Mouse (Mus musculus) hindbrain, embryonic 13.5 days (tissue): ENCODE results near the gene Sh3pxd2a. TPM values are rescaled to one million over a fixed set of nuclear protein-coding genes. Genes with fewer than 3 reads are reported as not detected.
A peak's percentile ranks its signal among the peaks of the same experiment; 100 is the strongest.

Source experiments
- ATAC-seq: fragments of 200-750 bp; cut with Nextera tagmentation; 2 replicates; pipeline ENCODE4 v1.8.0; 2017; ENCODE audit warnings: moderate TSS enrichment; ENCODE audit not compliant: low FRiP score
- H3K27ac ChIP-seq: fragments of 300-500 bp; sonication (generic); 2 replicates; pipeline ENCODE4 v1.5.1; 2015; ENCODE audit warnings: inconsistent platforms, mild to moderate bottlenecking, moderate library complexity
- H3K27me3 ChIP-seq: fragments of 300-500 bp; sonication (generic); 2 replicates; pipeline ENCODE4 v1.6.1; 2015; ENCODE audit warnings: mild to moderate bottlenecking, inconsistent platforms
- H3K36me3 ChIP-seq: fragments of 300-500 bp; sonication (generic); 2 replicates; pipeline ENCODE4 v1.6.1; 2015; ENCODE audit warnings: mild to moderate bottlenecking, inconsistent platforms
- H3K4me1 ChIP-seq: fragments of 300-500 bp; sonication (generic); replicated peaks from 2 replicates; pipeline ENCODE4 v1.6.1; 2015; ENCODE audit warnings: inconsistent platforms
- H3K4me2 ChIP-seq: fragments of 300-500 bp; sonication (generic); 2 replicates; pipeline ENCODE4 v1.6.1; 2015; ENCODE audit warnings: inconsistent platforms, mild to moderate bottlenecking, moderate library complexity
- H3K4me3 ChIP-seq: fragments of 300-500 bp; sonication (generic); 2 replicates; pipeline ENCODE4 v1.5.1; 2015; ENCODE audit warnings: mild to moderate bottlenecking, inconsistent platforms
- H3K9ac ChIP-seq: fragments of 300-500 bp; sonication (generic); 2 replicates; pipeline ENCODE4 v1.6.1; 2015; ENCODE audit warnings: mild to moderate bottlenecking, inconsistent platforms
- H3K9me3 ChIP-seq: fragments of 300-500 bp; sonication (generic); 2 replicates; pipeline ENCODE4 v1.6.1; 2016; ENCODE audit warnings: inconsistent platforms
- WGBS: fragments of 180-500 bp; shearing (Covaris S2); methylation state at CpG from one replicate; pipeline ENCODE4 v1.1.7; 2015; 5-methylcytosine and 5-hydroxymethylcytosine counted together
- polyA plus RNA-seq: library from polyadenylated mRNA; unstranded; fragments of >200 nt; fragmentation: Nextera tagmentation; extraction: Ambion mirVana; gene quantifications from 2 replicates; pipeline ENCODE4 v1.2.1, GENCODE M21; 2015

The Sh3pxd2a gene
- polyA plus RNA-seq, 1 experiment from 2014 or later, result 2.1 TPM

DNA sequence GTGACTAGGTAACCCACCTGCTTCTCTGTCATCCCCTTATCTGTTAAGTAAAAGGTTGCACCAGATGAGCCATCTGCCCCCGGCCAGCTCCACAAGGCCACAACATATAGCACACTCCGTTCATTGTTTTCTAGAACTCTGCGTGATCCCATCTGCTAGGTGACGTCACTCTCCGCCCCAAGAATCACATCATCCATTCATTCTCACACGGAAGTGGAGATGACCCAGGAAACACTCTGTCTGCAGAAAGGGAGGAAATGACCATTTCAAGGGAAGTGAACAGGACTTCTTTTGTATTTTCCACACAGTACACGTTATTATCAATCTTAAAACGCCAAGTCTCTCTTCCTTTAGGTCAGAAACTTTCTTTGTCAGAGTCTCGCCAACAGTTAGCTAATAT is 2.8 kb downstream of the Sh3pxd2a start:
- H3K27ac ChIP-seq, result no peak overlapping the region
- H3K4me2 ChIP-seq, result no peak overlapping the region
- no peaks in the 10 kb centered on the region for H3K27me3 ChIP-seq
- H3K4me1 ChIP-seq, result peaks cover 68% of the 10 kb centered on the region
- no peaks in the 10 kb centered on the region for H3K36me3 ChIP-seq
- 0 out of 2 replicates have a peak overlapping the region, but pooled peaks have one; percentile 5 for H3K9ac ChIP-seq
- H3K4me3 ChIP-seq, result no peak overlapping the region
- H3K9me3 ChIP-seq, result no peaks in the 10 kb centered on the region
- ATAC-seq, result no peak
- WGBS, result 74% methylated on average over 9 of the region's 9 CpGs

GRCm38 (mm10) chr19:47460120-47460960 is 3.9 kb downstream of the Sh3pxd2a start:
- Histone ChIP-seq H3K27ac (peak overlapping the region; percentile 72), H3K36me3 (no peaks in the 10 kb centered on the region), H3K9me3 (no peaks in the 10 kb centered on the region), H3K4me3 (no peak overlapping the region), H3K9ac (0 out of 2 replicates have a peak overlapping the region, but pooled peaks have one; percentile 8), H3K4me1 (peaks cover 72% of the 10 kb centered on the region), H3K4me2 (peak overlapping the region; percentile 10; the same call in 1 of the 2 replicates), H3K27me3 (no peaks in the 10 kb centered on the region)
- 66% methylated on average over 19 of the region's 19 CpGs for WGBS
- no peak for ATAC-seq

DNA sequence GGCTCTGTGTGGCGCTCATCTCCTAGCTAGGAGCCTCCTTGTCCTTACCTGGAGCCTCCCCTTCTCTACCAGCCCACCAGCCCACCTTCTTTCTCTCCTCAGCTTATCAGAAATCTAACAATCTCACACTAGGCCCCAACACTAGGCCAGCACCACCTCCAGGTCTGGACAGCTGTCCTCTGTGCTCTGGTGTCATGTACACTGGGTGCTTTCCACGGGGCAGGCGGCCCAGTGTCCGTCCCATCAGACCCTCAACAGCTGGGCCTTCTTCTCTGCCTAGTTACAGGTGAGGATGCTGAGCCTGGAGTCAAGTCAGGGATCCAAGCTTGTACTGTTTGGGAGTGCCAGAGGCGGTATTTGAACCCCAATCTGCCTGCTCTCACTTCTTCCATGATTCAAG is 5.0 kb downstream of the Sh3pxd2a start:
- Histone ChIP-seq H3K9me3 (no peaks in the 10 kb centered on the region), H3K27ac (no peak overlapping the region)
- WGBS, result 89% methylated on average over 5 of the region's 5 CpGs

DNA sequence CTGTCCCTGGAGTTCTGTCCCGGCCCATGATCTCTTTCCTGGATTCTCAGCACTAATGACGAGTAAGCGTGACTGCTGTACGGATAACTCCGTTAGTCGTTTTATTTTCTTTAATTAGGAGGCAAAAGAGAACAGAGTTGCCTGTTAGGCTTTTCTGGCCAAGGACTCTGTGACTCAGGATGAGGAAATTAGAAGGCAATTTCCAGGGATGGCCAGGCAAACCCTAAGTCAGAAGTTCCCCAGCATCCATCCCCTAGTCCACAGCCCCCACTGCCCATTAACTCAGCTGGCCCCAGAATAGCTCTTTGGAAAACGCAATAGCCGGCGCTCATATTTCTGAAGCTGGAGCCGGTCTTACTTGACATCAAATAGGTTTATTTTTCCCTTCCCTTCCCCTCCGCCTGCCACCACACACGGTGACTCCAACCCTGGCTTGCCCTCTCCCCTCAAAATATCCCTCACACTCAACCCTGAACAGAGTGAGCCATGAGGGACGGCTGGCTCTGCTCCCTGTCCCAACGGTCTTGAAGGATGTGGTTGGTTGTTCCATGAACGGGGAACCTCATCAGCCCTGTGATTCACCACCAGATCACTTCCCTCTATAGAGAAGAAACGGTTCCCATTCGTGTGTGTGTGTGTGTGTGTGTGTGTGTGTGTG is 5.6 kb downstream of the Sh3pxd2a start:
- no peak overlapping the region for H3K4me3 ChIP-seq
- H3K27me3 ChIP-seq, result 0 out of 2 replicates have a peak, but pooled peaks cover 4% of the 10 kb centered on the region
- WGBS, result 71% methylated on average over 17 of the region's 17 CpGs
- ATAC-seq, result no peak
- H3K4me2 ChIP-seq, result no peak overlapping the region
- 0 out of 2 replicates have a peak overlapping the region, but pooled peaks have one; percentile 10 for H3K9ac ChIP-seq
- no peaks in the 10 kb centered on the region for H3K36me3 ChIP-seq
- H3K9me3 ChIP-seq, result no peaks in the 10 kb centered on the region
- H3K27ac ChIP-seq, result no peak overlapping the region; the same call in 1 of the 2 replicates
- H3K4me1 ChIP-seq, result peaks cover 81% of the 10 kb centered on the region

More for the DNA sequence above, 5.0 kb downstream of the Sh3pxd2a start:
- Histone ChIP-seq H3K27me3 (0 out of 2 replicates have a peak, but pooled peaks cover 4% of the 10 kb centered on the region), H3K9ac (no peak overlapping the region), H3K4me3 (no peak overlapping the region), H3K4me2 (no peak overlapping the region), H3K4me1 (peaks cover 75% of the 10 kb centered on the region), H3K36me3 (no peaks in the 10 kb centered on the region)
- ATAC-seq, result no peak

DNA sequence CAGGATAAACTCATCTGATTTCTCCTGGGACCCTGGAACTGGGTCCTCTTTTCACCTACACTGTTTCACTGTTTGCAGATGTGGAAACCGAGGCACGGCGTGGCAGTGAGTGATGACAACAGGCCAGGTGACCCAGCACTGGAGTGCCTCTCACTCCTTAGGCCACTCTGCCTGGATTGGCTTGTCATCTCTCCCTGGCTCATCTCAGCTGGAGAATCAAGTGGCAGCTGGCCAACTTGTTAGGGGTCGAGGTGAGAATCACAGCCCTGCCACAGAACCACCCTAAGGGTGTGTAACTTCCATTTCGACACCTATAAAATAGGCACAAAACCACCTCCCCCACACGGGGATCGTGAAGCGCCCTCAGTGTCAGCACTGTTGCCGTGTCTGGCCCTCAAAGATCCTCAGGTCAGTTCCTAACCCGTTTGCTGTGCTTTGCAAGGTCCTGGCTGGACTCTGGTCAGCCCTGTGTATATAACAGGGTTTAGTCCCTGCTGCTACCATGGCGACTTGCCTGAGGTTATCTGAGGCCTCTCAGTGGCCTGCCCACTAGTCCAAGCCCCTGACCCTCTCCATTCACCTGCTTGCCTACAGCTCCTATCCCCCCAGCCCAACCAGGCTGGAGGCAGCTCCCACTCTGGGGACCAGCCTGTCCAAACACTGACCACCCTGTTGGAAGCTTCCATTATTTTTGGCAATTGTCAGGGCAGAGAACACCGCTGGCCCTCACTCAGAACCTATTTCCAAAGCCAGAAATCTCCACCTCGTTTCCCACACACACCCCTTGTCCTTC is 6.3 kb downstream of the Sh3pxd2a start:
- WGBS, result 66% methylated on average over 13 of the region's 13 CpGs
- Histone ChIP-seq H3K9me3 (no peaks in the 10 kb centered on the region), H3K9ac (0 out of 2 replicates have a peak overlapping the region, but pooled peaks have one; percentile 10), H3K27me3 (0 out of 2 replicates have a peak, but pooled peaks cover 4% of the 10 kb centered on the region), H3K4me1 (peaks cover 77% of the 10 kb centered on the region), H3K27ac (no peak overlapping the region), H3K36me3 (no peaks in the 10 kb centered on the region), H3K4me2 (no peak overlapping the region), H3K4me3 (no peak overlapping the region)
- ATAC-seq, result no peak

DNA sequence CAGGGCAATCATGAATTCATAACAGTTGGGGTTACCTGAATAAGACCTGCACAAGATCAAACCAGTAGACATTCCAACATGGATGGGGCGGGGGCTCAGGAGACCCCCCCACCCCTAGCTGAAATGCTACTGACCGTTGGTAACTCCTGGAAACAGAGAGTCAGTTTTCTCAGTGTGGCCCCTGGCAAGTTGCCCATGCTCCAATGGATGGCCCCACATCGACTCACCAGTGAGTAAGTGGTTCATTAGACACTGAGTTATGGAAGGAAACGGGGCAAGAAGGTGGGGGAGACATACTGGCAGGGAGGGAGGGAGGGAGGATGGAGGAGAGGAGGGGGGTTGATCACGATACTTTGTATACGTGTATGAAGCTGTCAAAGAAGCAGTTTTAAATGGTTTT is 8.2 kb downstream of the Sh3pxd2a start:
- no peak overlapping the region for H3K4me2 ChIP-seq
- H3K27me3 ChIP-seq, result 0 out of 2 replicates have a peak, but pooled peaks cover 4% of the 10 kb centered on the region
- no peaks in the 10 kb centered on the region for H3K9me3 ChIP-seq
- 62% methylated on average over 6 of the region's 6 CpGs for WGBS
- no peak overlapping the region for H3K27ac ChIP-seq
- no peak overlapping the region for H3K4me3 ChIP-seq
- H3K36me3 ChIP-seq, result no peaks in the 10 kb centered on the region
- peaks cover 65% of the 10 kb centered on the region for H3K4me1 ChIP-seq
- ATAC-seq, result no peak
- H3K9ac ChIP-seq, result no peak overlapping the region

DNA sequence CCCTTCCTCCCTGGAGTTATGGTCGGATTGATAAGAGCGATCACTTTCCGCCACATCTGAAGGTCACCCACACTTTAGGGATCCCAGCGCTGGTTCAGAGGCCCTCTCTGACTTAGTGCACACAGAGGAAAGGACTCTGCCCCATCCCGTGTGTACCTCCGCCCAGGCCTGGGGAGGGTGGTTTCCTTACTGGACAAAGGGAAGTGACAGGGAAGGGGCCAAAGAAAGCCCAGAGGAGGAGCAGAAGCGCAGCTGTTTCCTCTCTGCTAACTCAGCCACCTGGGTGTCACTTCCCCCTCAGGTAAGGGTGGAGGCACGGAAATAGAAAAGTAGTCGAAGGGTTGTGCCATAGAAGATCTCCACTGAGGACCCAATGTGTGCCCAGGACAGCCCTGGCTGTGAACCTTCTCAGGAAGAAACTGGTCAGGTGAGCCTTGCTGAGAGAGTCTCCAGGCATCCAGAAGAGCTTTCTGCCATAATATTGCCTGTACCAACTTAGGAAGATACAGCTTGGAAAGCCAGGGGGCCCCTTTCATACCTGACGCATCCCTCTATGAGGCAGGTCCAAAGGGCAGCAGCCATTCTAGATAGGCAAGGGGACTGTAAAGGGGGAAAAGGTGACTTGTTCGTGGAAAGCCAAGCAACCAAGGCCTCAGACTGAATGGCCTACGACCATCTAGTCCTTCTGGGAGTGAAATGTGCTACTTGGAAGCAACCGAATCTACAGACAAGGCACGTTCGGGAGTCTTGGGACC is 9.0 kb downstream of the Sh3pxd2a start:
- Histone ChIP-seq H3K9me3 (no peaks in the 10 kb centered on the region), H3K9ac (no peak overlapping the region), H3K4me2 (no peak overlapping the region), H3K27me3 (0 out of 2 replicates have a peak, but pooled peaks cover 4% of the 10 kb centered on the region), H3K4me3 (no peak overlapping the region), H3K36me3 (no peaks in the 10 kb centered on the region), H3K4me1 (peaks cover 65% of the 10 kb centered on the region), H3K27ac (no peak overlapping the region)
- 87% methylated on average over 15 of the region's 15 CpGs for WGBS
- ATAC-seq, result no peak

DNA sequence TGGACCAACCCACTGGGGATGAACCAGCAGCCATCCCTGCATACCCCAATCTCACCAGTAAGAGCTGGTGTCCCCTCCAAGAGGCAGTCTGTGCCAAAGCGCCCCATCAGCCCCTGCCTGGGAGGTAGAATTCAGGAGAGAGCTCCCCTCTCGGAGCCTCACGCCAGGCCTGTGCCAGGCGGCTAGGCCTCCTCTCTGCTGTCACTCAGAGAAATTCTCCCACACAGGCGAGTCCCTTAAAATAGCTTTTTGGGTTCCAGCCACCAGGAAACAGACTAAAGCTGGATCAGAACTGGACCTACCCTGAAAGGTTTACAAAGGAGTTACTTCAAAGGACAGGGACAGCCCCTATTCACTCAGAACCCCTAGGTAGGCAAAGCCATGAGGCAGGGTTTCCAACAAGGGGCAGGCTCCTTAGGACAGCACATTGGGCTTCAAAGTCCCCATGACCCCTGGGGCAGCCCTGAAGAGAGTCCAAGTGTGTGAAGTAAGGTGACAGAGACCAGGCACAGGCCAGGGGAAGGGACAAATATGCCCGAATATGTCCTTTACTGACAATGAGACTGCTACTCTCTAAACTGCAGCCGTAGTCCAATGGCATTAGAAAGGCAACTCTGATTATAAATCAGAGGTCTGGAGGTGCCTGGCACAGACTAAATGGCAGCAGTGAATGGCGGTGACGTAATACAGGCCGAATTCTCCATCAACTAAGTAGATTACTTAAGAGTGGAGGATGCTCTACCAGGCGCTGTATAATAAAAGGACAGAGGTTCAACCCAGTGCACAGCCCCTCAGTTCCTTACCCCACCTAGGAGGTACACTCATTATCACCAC is 9.8 kb downstream of the Sh3pxd2a start:
- H3K4me1 ChIP-seq, result peaks cover 58% of the 10 kb centered on the region
- no peaks in the 10 kb centered on the region for H3K36me3 ChIP-seq
- whole genome bisulfite sequencing, result 70% methylated on average over 11 of the region's 11 CpGs
- no peak overlapping the region for H3K4me3 ChIP-seq
- H3K9me3 ChIP-seq, result no peaks in the 10 kb centered on the region
- H3K27me3 ChIP-seq, result 0 out of 2 replicates have a peak, but pooled peaks cover 4% of the 10 kb centered on the region
- H3K9ac ChIP-seq, result 0 out of 2 replicates have a peak overlapping the region, but pooled peaks have one; percentile 19
- H3K4me2 ChIP-seq, result no peak overlapping the region
- ATAC-seq, result no peak
- H3K27ac ChIP-seq, result no peak overlapping the region

GRCm38 (mm10) chr19:47453352-47453751 is 10.8 kb downstream of the Sh3pxd2a start:
- Histone ChIP-seq H3K4me1 (peaks cover 58% of the 10 kb centered on the region), H3K4me2 (no peak overlapping the region), H3K9ac (no peak overlapping the region), H3K36me3 (no peaks in the 10 kb centered on the region), H3K9me3 (no peaks in the 10 kb centered on the region), H3K4me3 (no peak overlapping the region), H3K27ac (no peak overlapping the region), H3K27me3 (0 out of 2 replicates have a peak, but pooled peaks cover 4% of the 10 kb centered on the region)
- 84% methylated on average over 7 of the region's 7 CpGs for WGBS
- no peak for ATAC-seq

DNA sequence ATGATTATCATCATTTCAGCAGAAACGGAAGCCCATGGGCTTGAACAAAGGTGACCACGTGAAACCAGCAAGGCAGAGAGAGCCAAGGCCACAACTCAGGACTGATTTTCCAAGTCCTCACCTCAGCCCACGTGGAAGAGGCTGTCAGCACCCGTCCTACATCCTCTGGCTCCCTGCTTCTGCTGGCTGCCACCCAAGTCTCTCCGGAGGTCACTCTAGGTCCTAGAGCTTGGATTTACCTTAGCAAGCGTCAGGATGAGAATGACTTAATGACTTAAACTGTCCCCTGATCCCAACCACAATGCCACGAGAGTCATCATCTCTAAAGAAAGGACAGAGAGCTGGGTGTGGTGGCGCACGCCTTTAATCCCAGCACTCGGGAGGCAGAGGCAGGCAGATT is 11.5 kb downstream of the Sh3pxd2a start:
- H3K4me1 ChIP-seq, result peaks cover 58% of the 10 kb centered on the region
- H3K36me3 ChIP-seq, result no peaks in the 10 kb centered on the region
- ATAC-seq, result no peak
- H3K27ac ChIP-seq, result no peak overlapping the region
- H3K27me3 ChIP-seq, result 0 out of 2 replicates have a peak, but pooled peaks cover 4% of the 10 kb centered on the region
- no peak overlapping the region for H3K4me3 ChIP-seq
- 89% methylated on average over 10 of the region's 10 CpGs for WGBS
- H3K4me2 ChIP-seq, result no peak overlapping the region
- no peak overlapping the region for H3K9ac ChIP-seq
- no peaks in the 10 kb centered on the region for H3K9me3 ChIP-seq
